Comparison of ENCODE assay signal across 9 mouse cellular contexts in the genomic region with DNA sequence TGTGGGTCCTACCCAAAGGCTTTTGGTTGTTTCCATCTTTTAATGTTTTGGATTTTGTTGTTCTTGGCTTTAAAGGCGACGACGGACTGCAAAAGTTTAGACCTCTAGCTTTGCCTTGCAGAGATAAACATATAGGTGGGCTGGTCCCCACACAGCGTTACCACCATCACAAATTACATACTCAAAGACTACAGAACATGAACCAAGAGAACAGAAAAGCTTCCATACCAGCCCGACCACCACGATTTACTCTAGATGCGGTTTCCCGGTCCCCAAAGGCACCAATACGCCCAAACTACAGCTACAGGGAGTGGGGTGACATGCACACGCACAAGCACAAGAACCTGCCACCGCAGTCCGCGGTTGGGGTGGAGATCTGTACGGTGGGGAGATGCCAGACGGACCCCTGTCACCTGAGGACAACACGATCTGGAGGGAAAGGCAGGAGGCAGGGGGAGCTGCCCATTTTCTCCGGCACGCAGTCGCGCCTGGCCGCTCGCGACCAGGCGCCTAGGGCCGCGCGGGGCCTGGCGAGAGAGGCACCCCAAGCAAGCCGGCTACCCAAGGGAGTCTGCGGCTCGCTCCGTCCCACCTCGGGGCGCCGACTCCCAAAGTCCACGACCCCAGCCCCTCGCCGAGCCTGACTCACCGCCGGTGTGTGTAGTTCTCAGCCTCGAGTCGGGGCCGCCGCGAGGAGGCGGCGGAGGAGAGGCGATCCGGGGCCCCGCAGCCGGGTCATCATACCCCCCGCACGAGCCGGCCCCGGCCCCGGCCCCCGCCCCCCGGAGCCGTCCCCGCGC. TPM values are rescaled to one million over a fixed set of nuclear protein-coding genes. Genes with fewer than 3 reads are reported as not detected.
DNase-seq lines count a peak whose midpoint lies in the region; ATAC-seq lines count a peak whose summit lies in the region.
"Had no signal": no experiment of that assay in that cellular context is flagged by ENCODE, and none has a peak within 500 bp of the region (broad histone marks: within the 10 kb centered on the region; RNA-seq: fewer than 3 reads in every experiment).

No protein-coding gene starts in this region.

- no peaks in the 10 kb centered on the region for H3K27me3 ChIP-seq in neural tube, embryonic 11.5 days (ENCODE audit: control insufficient read depth, insufficient read depth, low read length)
- H3K27me3 ChIP-seq in embryonic facial prominence, embryonic 12.5 days = no peaks in the 10 kb centered on the region
- no peaks in the 10 kb centered on the region for H3K27me3 ChIP-seq in liver, embryonic 11.5 days (replicated peaks; ENCODE audit: control insufficient read depth, insufficient read depth, low read length)
- no peaks in the 10 kb centered on the region for H3K27me3 ChIP-seq in neural tube, embryonic 15.5 days (replicated peaks)

- no peaks in the 10 kb centered on the region for H3K4me1 ChIP-seq in neural tube, embryonic 11.5 days (ENCODE audit: control insufficient read depth, insufficient read depth, low read length)
- H3K4me1 ChIP-seq in embryonic facial prominence, embryonic 12.5 days = peaks cover 14% of the 10 kb centered on the region; the same call in 1 of the 2 replicates
- peaks cover 23% of the 10 kb centered on the region for H3K4me1 ChIP-seq in liver, embryonic 11.5 days (replicated peaks; ENCODE audit: control insufficient read depth, insufficient read depth, low read length)
- H3K4me1 ChIP-seq in neural tube, embryonic 15.5 days = peaks cover 35% of the 10 kb centered on the region

- H3K36me3 ChIP-seq in neural tube, embryonic 11.5 days (ENCODE audit: control insufficient read depth, insufficient read depth, low read length) = no peaks in the 10 kb centered on the region
- H3K36me3 ChIP-seq in embryonic facial prominence, embryonic 12.5 days = no peaks in the 10 kb centered on the region
- no peaks in the 10 kb centered on the region for H3K36me3 ChIP-seq in liver, embryonic 11.5 days (ENCODE audit: control insufficient read depth, insufficient read depth, low read length)
- H3K36me3 ChIP-seq in neural tube, embryonic 15.5 days = no peaks in the 10 kb centered on the region

- H3K9me3 ChIP-seq in neural tube, embryonic 11.5 days (ENCODE audit: control insufficient read depth, low read length) = no peaks in the 10 kb centered on the region
- H3K9me3 ChIP-seq in embryonic facial prominence, embryonic 12.5 days = no peaks in the 10 kb centered on the region
- no peaks in the 10 kb centered on the region for H3K9me3 ChIP-seq in liver, embryonic 11.5 days (ENCODE audit: control insufficient read depth, low read length)
- H3K9me3 ChIP-seq in neural tube, embryonic 15.5 days (replicated peaks) = no peaks in the 10 kb centered on the region

- peak; percentile 76 for ATAC-seq in neural tube, embryonic 11.5 days (ENCODE audit: insufficient read depth, low FRiP score, low TSS enrichment)
- ATAC-seq in embryonic facial prominence, embryonic 12.5 days (ENCODE audit: insufficient number of reproducible peaks, insufficient read depth, low FRiP score, low TSS enrichment) = peak; percentile 68
- ATAC-seq in liver, embryonic 11.5 days (replicated peaks; ENCODE audit: low FRiP score) = peak; percentile 61
- ATAC-seq in neural tube, embryonic 15.5 days (ENCODE audit: low FRiP score) = peak; percentile 83

- peak overlapping the region; percentile 87 for H3K27ac ChIP-seq in neural tube, embryonic 11.5 days (ENCODE audit: low read depth, low read length)
- peak overlapping the region; percentile 89 for H3K27ac ChIP-seq in embryonic facial prominence, embryonic 12.5 days
- peak overlapping the region; percentile 92 for H3K27ac ChIP-seq in liver, embryonic 11.5 days (ENCODE audit: low read depth, low read length)
- peak overlapping the region; percentile 95 for H3K27ac ChIP-seq in neural tube, embryonic 15.5 days (replicated peaks)

- peak overlapping the region; percentile 72 for H3K4me2 ChIP-seq in neural tube, embryonic 11.5 days (ENCODE audit: low read depth)
- peak overlapping the region; percentile 90 for H3K4me2 ChIP-seq in embryonic facial prominence, embryonic 12.5 days (replicated peaks)
- H3K4me2 ChIP-seq in liver, embryonic 11.5 days = peak overlapping the region; percentile 88
- H3K4me2 ChIP-seq in neural tube, embryonic 15.5 days = peak overlapping the region; percentile 84

- 1% methylated on average over 56 of the region's 61 CpGs for WGBS in neural tube, embryonic 11.5 days
- WGBS in embryonic facial prominence, embryonic 12.5 days = 2% methylated on average over 54 of the region's 61 CpGs
- WGBS in liver, embryonic 11.5 days = under 1% methylated on average over 53 of the region's 61 CpGs
- WGBS in neural tube, embryonic 15.5 days = under 1% methylated on average over 53 of the region's 61 CpGs

- H3K9ac ChIP-seq in neural tube, embryonic 11.5 days (ENCODE audit: low read length) = peak overlapping the region; percentile 90
- peak overlapping the region; percentile 91 for H3K9ac ChIP-seq in embryonic facial prominence, embryonic 12.5 days
- peak overlapping the region; percentile 75 for H3K9ac ChIP-seq in liver, embryonic 11.5 days (ENCODE audit: low read depth, low read length)
- H3K9ac ChIP-seq in neural tube, embryonic 15.5 days (replicated peaks) = peak overlapping the region; percentile 96

- H3K4me3 ChIP-seq in neural tube, embryonic 11.5 days (ENCODE audit: low read depth, low read length) = peak overlapping the region; percentile 98
- H3K4me3 ChIP-seq in embryonic facial prominence, embryonic 12.5 days = peak overlapping the region; percentile 88
- H3K4me3 ChIP-seq in liver, embryonic 11.5 days (ENCODE audit: low read depth, low read length) = peak overlapping the region; percentile 68
- peak overlapping the region; percentile 95 for H3K4me3 ChIP-seq in neural tube, embryonic 15.5 days (replicated peaks)

- peak; percentile 57 for DNase-seq in neural tube, embryonic 11.5 days (ENCODE audit: low spot score)
- DNase-seq in neural tube, embryonic 10.5 days (ENCODE audit: extremely low spot score, low spot score) = no peak
- DNase-seq in R1 (ENCODE audit: low read depth, low spot score) = peak; percentile 52
- peak; percentile 55 for DNase-seq in heart, postnatal 4 days
- DNase-seq in liver, embryonic 11.5 days (ENCODE audit: low spot score) = peak; percentile 67
- no peak for DNase-seq in frontal cortex, postnatal 36 days (ENCODE audit: low spot score in 2 of 2)

RNA-seq across cellular contexts. Expression of gene Hipk1, which starts 0.8 kb away (rescaled TPM):
- 15.4 and 16.0 TPM in 2 replicates for polyA plus RNA-seq in neural tube, embryonic 11.5 days (2014; fragmentation: Nextera tagmentation; extraction: Ambion mirVana)
- 12.6 and 13.1 TPM in 2 replicates for polyA plus RNA-seq in embryonic facial prominence, embryonic 12.5 days (2016; fragmentation: Nextera tagmentation; extraction: Ambion mirVana)
- total RNA-seq in heart, postnatal 4 days (2021) = 10 to 100 TPM; 96.7 to 98.2 TPM
- polyA plus RNA-seq in liver, embryonic 11.5 days (2014; fragmentation: Nextera tagmentation; extraction: Ambion mirVana) = 15.5 and 15.7 TPM in 2 replicates
- 8.6 and 10.2 TPM in 2 replicates for polyA plus RNA-seq in neural tube, embryonic 15.5 days (2015; fragmentation: Nextera tagmentation; extraction: Ambion mirVana)

RNA-seq across cellular contexts. Expression of gene Dclre1b, which starts 18.7 kb away (rescaled TPM):
- 33.5 and 35.9 TPM in 2 replicates for polyA plus RNA-seq in neural tube, embryonic 11.5 days (2014; fragmentation: Nextera tagmentation; extraction: Ambion mirVana)
- 25.5 and 26.0 TPM in 2 replicates for polyA plus RNA-seq in embryonic facial prominence, embryonic 12.5 days (2016; fragmentation: Nextera tagmentation; extraction: Ambion mirVana)
- 10 to 100 TPM; 13.6 to 14.2 TPM for total RNA-seq in heart, postnatal 4 days (2021)
- 35.1 and 36.8 TPM in 2 replicates for polyA plus RNA-seq in liver, embryonic 11.5 days (2014; fragmentation: Nextera tagmentation; extraction: Ambion mirVana)
- 18.5 and 20.6 TPM in 2 replicates for polyA plus RNA-seq in neural tube, embryonic 15.5 days (2015; fragmentation: Nextera tagmentation; extraction: Ambion mirVana)

RNA-seq across cellular contexts. Expression of gene Ap4b1, which starts 18.8 kb away (rescaled TPM):
- 27.4 and 27.6 TPM in 2 replicates for polyA plus RNA-seq in neural tube, embryonic 11.5 days (2014; fragmentation: Nextera tagmentation; extraction: Ambion mirVana)
- 24.0 and 24.8 TPM in 2 replicates for polyA plus RNA-seq in embryonic facial prominence, embryonic 12.5 days (2016; fragmentation: Nextera tagmentation; extraction: Ambion mirVana)
- 1 to 10 TPM; 8.6 to 9.1 TPM for total RNA-seq in heart, postnatal 4 days (2021)
- 20.8 and 23.9 TPM in 2 replicates for polyA plus RNA-seq in liver, embryonic 11.5 days (2014; fragmentation: Nextera tagmentation; extraction: Ambion mirVana)
- 21.9 and 24.6 TPM in 2 replicates for polyA plus RNA-seq in neural tube, embryonic 15.5 days (2015; fragmentation: Nextera tagmentation; extraction: Ambion mirVana)

RNA-seq across cellular contexts. Expression of gene Gm43064, which starts 18.8 kb away (rescaled TPM):
- polyA plus RNA-seq in neural tube, embryonic 11.5 days (2014; fragmentation: Nextera tagmentation; extraction: Ambion mirVana) = 0.14 and 0.19 TPM in 2 replicates
- 0.18 and 0.27 TPM in 2 replicates for polyA plus RNA-seq in embryonic facial prominence, embryonic 12.5 days (2016; fragmentation: Nextera tagmentation; extraction: Ambion mirVana)
- total RNA-seq in heart, postnatal 4 days (2021) = under 1 TPM in 1 of 2 experiments, not detected in 1; 0.27 TPM
- polyA plus RNA-seq in liver, embryonic 11.5 days (2014; fragmentation: Nextera tagmentation; extraction: Ambion mirVana) = 0.75 TPM in 1 of 2 replicates, not detected in the other
- 0.10 TPM in 1 of 2 replicates, not detected in the other for polyA plus RNA-seq in neural tube, embryonic 15.5 days (2015; fragmentation: Nextera tagmentation; extraction: Ambion mirVana)

RNA-seq across cellular contexts. Expression of gene Bcl2l15, which starts 41.9 kb away (rescaled TPM):
- not detected in 2 replicates for polyA plus RNA-seq in neural tube, embryonic 11.5 days (2014; fragmentation: Nextera tagmentation; extraction: Ambion mirVana)
- polyA plus RNA-seq in embryonic facial prominence, embryonic 12.5 days (2016; fragmentation: Nextera tagmentation; extraction: Ambion mirVana) = 0.11 TPM in 1 of 2 replicates, not detected in the other
- total RNA-seq in heart, postnatal 4 days (2021) = not detected
- 0.63 and 1.2 TPM in 2 replicates for polyA plus RNA-seq in liver, embryonic 11.5 days (2014; fragmentation: Nextera tagmentation; extraction: Ambion mirVana)
- polyA plus RNA-seq in neural tube, embryonic 15.5 days (2015; fragmentation: Nextera tagmentation; extraction: Ambion mirVana) = 0.26 and 0.33 TPM in 2 replicates
- total RNA-seq: heart, postnatal 14 days had no signal

Comparison
In these comparisons a context has a peak if more than half of its experiments do, and no peak if none do; other contexts are left out.
1. DNase-seq: peak in neural tube, embryonic 11.5 days (single experiment), R1 (single experiment), heart, postnatal 4 days (single experiment) and liver, embryonic 11.5 days (single experiment); none in neural tube, embryonic 10.5 days (single experiment) and frontal cortex, postnatal 36 days (0 of 2).
2. Peak in every context shown above with its lines, with median percentiles within 50 percentile points of each other: ATAC-seq, H3K27ac ChIP-seq, H3K4me2 ChIP-seq, H3K4me3 ChIP-seq and H3K9ac ChIP-seq.